Mouse (Mus musculus) thymus, adult 2 months (tissue): ENCODE measurements around the gene Daam1. TPM values are rescaled to one million over a fixed set of nuclear protein-coding genes. Genes with fewer than 3 reads are reported as not detected.

Experiments
- DNase-seq: peaks from one replicate; pipeline ENCODE4 v3.0.0; 2021
- H3K27ac ChIP-seq: fragments of 200-500 bp; 2 replicates; pipeline ENCODE4 v1.5.1; 2012; ENCODE audit warnings: low read length, control low read depth; ENCODE audit not compliant: control insufficient read depth, insufficient read depth
- H3K27me3 ChIP-seq: fragments of 200-500 bp; 2 replicates; pipeline ENCODE4 v1.6.1; 2012; ENCODE audit warnings: mild to moderate bottlenecking, low read length, moderate library complexity, mixed read lengths; ENCODE audit not compliant: control insufficient read depth, insufficient read depth
- H3K36me3 ChIP-seq: fragments of 200-500 bp; 2 replicates; pipeline ENCODE4 v1.6.1; 2012; ENCODE audit warnings: mild to moderate bottlenecking, low read length, moderate library complexity; ENCODE audit not compliant: control insufficient read depth, insufficient read depth
- H3K4me1 ChIP-seq: fragments of 200-500 bp; replicated peaks from 2 replicates; pipeline ENCODE4 v1.6.1; 2012; ENCODE audit warnings: low read length; ENCODE audit not compliant: control insufficient read depth, insufficient read depth
- H3K4me3 ChIP-seq: fragments of 200-500 bp; 2 replicates; pipeline ENCODE4 v1.5.1; 2012; ENCODE audit warnings: mild to moderate bottlenecking, low read length, control low read depth, moderate library complexity; ENCODE audit not compliant: control insufficient read depth, insufficient read depth
- CTCF ChIP-seq: fragments of 200-500 bp; IDR thresholded peaks from 2 replicates; pipeline ENCODE4 v1.5.1; 2012; ENCODE audit warnings: mild to moderate bottlenecking, control low read depth, low read length, moderate library complexity, borderline replicate concordance; ENCODE audit not compliant: control insufficient read depth, poor library complexity, insufficient read depth; ENCODE audit errors: extremely low read depth
- POLR2A ChIP-seq: fragments of 200-500 bp; IDR thresholded peaks from 2 replicates; pipeline ENCODE4 v1.6.1; 2012; ENCODE audit warnings: mild to moderate bottlenecking, low read length, control low read depth, moderate library complexity; ENCODE audit not compliant: control insufficient read depth, poor library complexity, insufficient read depth; ENCODE audit errors: extremely low read depth
- WGBS: fragments of 180-500 bp; shearing (Covaris S2); methylation state at CpG from one replicate; pipeline ENCODE4 v1.1.7; 2018; 5-methylcytosine and 5-hydroxymethylcytosine counted together
- polyA plus RNA-seq: library from polyadenylated mRNA; depleted of rRNA; stranded (reverse); fragments of >200 nt; gene quantifications from 2 replicates; pipeline ENCODE4 v1.2.3, GENCODE M21; 2012

Gene Daam1
- polyA plus RNA-seq, 1 experiment = 3.4 TPM

DNA sequence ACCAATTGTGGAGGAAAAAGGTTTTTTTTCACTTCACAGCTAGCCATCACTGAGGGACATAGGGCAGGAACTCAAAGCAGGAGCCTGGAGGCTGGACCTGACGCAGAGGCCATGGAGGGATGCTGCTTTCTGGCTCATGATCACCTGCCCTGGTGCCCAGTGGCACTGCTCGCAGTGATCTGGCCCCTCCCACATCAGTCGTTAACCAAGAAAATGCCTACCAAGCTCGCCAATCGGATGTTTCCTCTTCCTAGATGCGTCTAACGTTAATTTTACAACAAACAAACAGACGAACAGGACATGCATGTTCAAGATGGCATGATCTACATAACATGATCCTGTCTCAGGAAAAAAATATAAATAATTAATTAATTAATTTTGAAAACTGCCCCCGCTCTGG lies 17.6 kb upstream of the Daam1 start:
- 92% methylated on average over 9 of the region's 9 CpGs for WGBS
- DNase-seq = no peak
- no peak overlapping the region for H3K27ac ChIP-seq

DNA sequence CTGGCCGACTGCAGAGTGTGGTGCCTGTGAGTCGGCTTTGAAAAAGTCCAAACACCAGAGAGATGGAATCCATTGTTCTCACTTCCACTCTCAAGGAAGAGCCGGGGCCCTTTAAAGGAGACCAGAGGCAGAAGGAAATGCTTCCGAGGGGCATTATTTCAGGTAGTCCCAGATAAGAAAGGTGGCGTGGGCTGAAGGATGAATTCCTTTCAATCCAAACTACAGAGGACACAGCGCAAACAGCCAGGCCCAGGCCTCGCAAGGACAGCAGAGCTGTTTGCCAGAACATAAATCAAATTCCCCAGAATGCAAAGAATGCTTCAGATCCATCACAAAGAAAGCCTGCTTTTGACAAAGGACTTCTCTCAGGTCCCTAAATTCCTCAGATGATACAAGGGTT lies 17.1 kb upstream of the Daam1 start:
- H3K27me3 ChIP-seq = no peaks in the 10 kb centered on the region
- no peak overlapping the region for H3K4me3 ChIP-seq
- no peak for DNase-seq
- H3K4me1 ChIP-seq = no peaks in the 10 kb centered on the region
- 79% methylated on average over 7 of the region's 7 CpGs for WGBS
- TF ChIP-seq CTCF (no peak), POLR2A (no peak)
- H3K36me3 ChIP-seq = no peaks in the 10 kb centered on the region
- H3K27ac ChIP-seq = no peak overlapping the region

More for the DNA sequence above, 17.6 kb upstream of the Daam1 start:
- Histone ChIP-seq H3K27me3 (no peaks in the 10 kb centered on the region), H3K4me1 (no peaks in the 10 kb centered on the region), H3K36me3 (no peaks in the 10 kb centered on the region), H3K4me3 (no peak overlapping the region)
- TF ChIP-seq CTCF (no peak), POLR2A (no peak)

GRCm38 (mm10) chr12:71820094-71820493 lies 10.8 kb upstream of the Daam1 start:
- Histone ChIP-seq H3K4me1 (no peaks in the 10 kb centered on the region), H3K4me3 (no peak overlapping the region), H3K36me3 (no peaks in the 10 kb centered on the region), H3K27ac (no peak overlapping the region), H3K27me3 (no peaks in the 10 kb centered on the region)
- 87% methylated on average over 5 of the region's 5 CpGs for WGBS
- TF ChIP-seq CTCF = no peak
- no peak for TF ChIP-seq POLR2A
- DNase-seq = no peak

- Histone ChIP-seq H3K36me3 (no peaks in the 10 kb centered on the region), H3K4me1 (no peaks in the 10 kb centered on the region), H3K27me3 (0 out of 2 replicates have a peak, but pooled peaks cover 3% of the 10 kb centered on the region), H3K27ac (no peak overlapping the region), H3K4me3 (no peak overlapping the region)
- 56% methylated on average over 5 of the region's 5 CpGs for WGBS
- DNase-seq = no peak
- TF ChIP-seq POLR2A = no peak
- no peak for TF ChIP-seq CTCF
Measured at GRCm38 (mm10) chr12:71821272-71821671, 9.6 kb upstream of the Daam1 start.

DNA sequence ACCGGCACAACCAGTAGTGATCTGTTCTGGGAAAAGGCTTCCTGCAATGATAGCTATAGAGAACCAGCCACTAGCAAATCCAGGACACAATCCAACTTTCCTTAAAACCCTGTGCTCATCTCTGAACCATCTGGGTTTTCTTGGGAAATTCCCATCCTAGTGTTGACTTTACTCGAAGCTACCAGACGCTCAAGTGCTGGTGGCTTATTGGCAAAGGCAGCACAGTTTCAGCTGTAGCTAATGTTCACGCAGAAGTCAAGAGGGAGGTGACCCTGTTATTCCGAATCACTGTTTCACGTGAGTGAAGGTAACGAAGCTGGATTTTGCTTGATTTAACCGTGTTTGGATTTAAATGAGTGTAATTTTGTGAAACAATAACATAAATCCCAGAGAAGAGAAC lies 9.1 kb upstream of the Daam1 start:
- no peaks in the 10 kb centered on the region for H3K36me3 ChIP-seq
- H3K27me3 ChIP-seq = 0 out of 2 replicates have a peak, but pooled peaks cover 3% of the 10 kb centered on the region
- 91% methylated on average over 8 of the region's 8 CpGs for WGBS
- DNase-seq = no peak
- H3K4me3 ChIP-seq = no peak overlapping the region
- no peak overlapping the region for H3K27ac ChIP-seq
- TF ChIP-seq CTCF (no peak), POLR2A (no peak)
- no peaks in the 10 kb centered on the region for H3K4me1 ChIP-seq

GRCm38 (mm10) chr12:71824927-71825326 lies 6.0 kb upstream of the Daam1 start:
- TF ChIP-seq POLR2A (no peak), CTCF (no peak)
- no peaks in the 10 kb centered on the region for H3K36me3 ChIP-seq
- 0 out of 2 replicates have a peak, but pooled peaks cover 3% of the 10 kb centered on the region for H3K27me3 ChIP-seq
- H3K27ac ChIP-seq = no peak overlapping the region
- no peak overlapping the region for H3K4me3 ChIP-seq
- no peak for DNase-seq
- 97% methylated on average over 6 of the region's 6 CpGs for WGBS
- H3K4me1 ChIP-seq = no peaks in the 10 kb centered on the region

DNA sequence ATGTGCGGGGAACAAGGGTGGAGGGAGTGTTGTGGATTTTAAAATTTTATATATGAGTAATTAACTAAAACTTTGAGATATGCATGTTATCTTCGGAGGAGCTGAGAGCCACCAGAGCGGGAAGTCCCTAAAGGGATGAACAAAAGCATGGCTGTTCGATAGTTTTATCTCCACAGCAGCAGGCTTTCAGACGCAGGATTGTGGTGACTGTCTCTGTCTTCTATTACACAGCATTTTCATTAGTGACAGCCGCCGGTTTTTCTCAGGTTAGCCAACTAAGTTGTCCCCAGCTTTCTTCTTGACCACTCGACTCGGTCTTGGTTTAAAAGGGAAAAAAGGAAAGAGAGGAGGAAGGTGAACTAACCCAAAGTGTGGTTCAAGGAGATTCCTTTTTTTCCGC lies 739 bp upstream of the Daam1 start:
- TF ChIP-seq CTCF (no peak), POLR2A (no peak)
- DNase-seq = no peak
- Histone ChIP-seq H3K27ac (no peak overlapping the region), H3K4me1 (peaks cover 15% of the 10 kb centered on the region), H3K4me3 (no peak overlapping the region), H3K36me3 (no peaks in the 10 kb centered on the region), H3K27me3 (peaks cover 14% of the 10 kb centered on the region)
- 12% methylated on average over 10 of the region's 10 CpGs for WGBS
